Mouse (Mus musculus): ENCODE data around the gene Ube4b. TPM values are rescaled to one million over a fixed set of nuclear protein-coding genes. Genes with fewer than 3 reads are reported as not detected.

The Ube4b gene
- polyA plus RNA-seq, 1 experiment from 2014 or later: 29.9 TPM

GRCm38 (mm10) chr4:149394292-149394691, 32.3 kb downstream of the Ube4b start:
- no peak for ATAC-seq (replicated peaks; ENCODE audit: extremely low read depth, insufficient read depth, low FRiP score)
- Histone ChIP-seq H3K9ac (ENCODE audit: low read length) (no peak overlapping the region), H3K9me3 (replicated peaks; ENCODE audit: control insufficient read depth, low read length) (no peaks in the 10 kb centered on the region), H3K27ac (ENCODE audit: low read length) (no peak overlapping the region), H3K27me3 (ENCODE audit: control insufficient read depth, insufficient read depth, low read length) (no peaks in the 10 kb centered on the region), H3K4me2 (ENCODE audit: low read depth, low read length) (no peak overlapping the region), H3K4me3 (ENCODE audit: low read length) (no peak overlapping the region), H3K36me3 (ENCODE audit: control insufficient read depth, insufficient read depth) (peaks cover 7% of the 10 kb centered on the region), H3K4me1 (ENCODE audit: control insufficient read depth, insufficient read depth, low read length) (peaks cover 56% of the 10 kb centered on the region)
- WGBS: 66% methylated on average over 4 of the region's 4 CpGs

- WGBS: 82% methylated on average over 12 of the region's 12 CpGs
- Histone ChIP-seq H3K4me2 (ENCODE audit: low read depth, low read length) (no peak overlapping the region), H3K36me3 (ENCODE audit: control insufficient read depth, insufficient read depth) (peaks cover 6% of the 10 kb centered on the region), H3K9ac (ENCODE audit: low read length) (no peak overlapping the region), H3K27ac (ENCODE audit: low read length) (no peak overlapping the region), H3K4me1 (ENCODE audit: control insufficient read depth, insufficient read depth, low read length) (peaks cover 48% of the 10 kb centered on the region), H3K27me3 (ENCODE audit: control insufficient read depth, insufficient read depth, low read length) (no peaks in the 10 kb centered on the region), H3K9me3 (replicated peaks; ENCODE audit: control insufficient read depth, low read length) (no peaks in the 10 kb centered on the region), H3K4me3 (ENCODE audit: low read length) (no peak overlapping the region)
- ATAC-seq (replicated peaks; ENCODE audit: extremely low read depth, insufficient read depth, low FRiP score): no peak
These were observed 33.1 kb downstream of the Ube4b start for GRCm38 (mm10) chr4:149393311-149393995.

- Histone ChIP-seq H3K27me3 (ENCODE audit: control insufficient read depth, insufficient read depth, low read length) (no peaks in the 10 kb centered on the region), H3K36me3 (ENCODE audit: control insufficient read depth, insufficient read depth) (no peaks in the 10 kb centered on the region; the same call in 1 of the 2 replicates), H3K4me1 (ENCODE audit: control insufficient read depth, insufficient read depth, low read length) (peaks cover 40% of the 10 kb centered on the region), H3K9me3 (replicated peaks; ENCODE audit: control insufficient read depth, low read length) (no peaks in the 10 kb centered on the region), H3K4me3 (ENCODE audit: low read length) (no peak overlapping the region), H3K4me2 (ENCODE audit: low read depth, low read length) (no peak overlapping the region), H3K9ac (ENCODE audit: low read length) (no peak overlapping the region), H3K27ac (ENCODE audit: low read length) (peak overlapping the region; percentile 50)
- 42% methylated on average over 4 of the region's 4 CpGs for WGBS
- no peak for ATAC-seq (replicated peaks; ENCODE audit: extremely low read depth, insufficient read depth, low FRiP score)
These were observed 34.2 kb downstream of the Ube4b start for GRCm38 (mm10) chr4:149392359-149392758.

DNA sequence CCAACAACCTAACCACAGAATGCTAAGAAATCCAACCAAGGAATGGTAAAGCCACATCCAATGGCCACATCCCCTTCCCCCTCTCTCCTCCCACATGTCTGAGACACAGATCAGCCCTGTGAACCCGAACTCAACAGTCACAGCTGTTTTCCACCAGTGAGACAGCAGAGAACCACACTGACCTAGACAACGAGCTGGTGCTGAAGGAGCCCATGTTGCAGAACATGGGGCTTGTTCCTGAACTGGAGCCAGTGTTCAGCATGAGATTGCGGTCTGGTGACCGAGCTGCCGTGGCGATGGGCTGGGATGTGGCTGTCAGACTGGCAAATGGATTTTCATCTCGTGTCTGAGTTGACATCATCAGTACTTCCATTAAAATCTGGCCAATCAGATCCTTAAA, 45.5 kb downstream of the Ube4b start:
- Histone ChIP-seq H3K27me3 (ENCODE audit: control insufficient read depth, insufficient read depth, low read length) (no peaks in the 10 kb centered on the region), H3K4me2 (ENCODE audit: low read depth, low read length) (no peak overlapping the region), H3K4me1 (ENCODE audit: control insufficient read depth, insufficient read depth, low read length) (no peaks in the 10 kb centered on the region; the same call in 1 of the 2 replicates), H3K36me3 (ENCODE audit: control insufficient read depth, insufficient read depth) (peaks cover 50% of the 10 kb centered on the region), H3K4me3 (ENCODE audit: low read length) (no peak overlapping the region), H3K27ac (ENCODE audit: low read length) (no peak overlapping the region), H3K9ac (ENCODE audit: low read length) (no peak overlapping the region), H3K9me3 (replicated peaks; ENCODE audit: control insufficient read depth, low read length) (no peaks in the 10 kb centered on the region)
- WGBS: 71% methylated on average over 7 of the region's 7 CpGs
- no peak for ATAC-seq (replicated peaks; ENCODE audit: extremely low read depth, insufficient read depth, low FRiP score)

GRCm38 (mm10) chr4:149379881-149380280, 46.7 kb downstream of the Ube4b start:
- Histone ChIP-seq H3K9me3 (replicated peaks; ENCODE audit: control insufficient read depth, low read length) (no peaks in the 10 kb centered on the region), H3K36me3 (ENCODE audit: control insufficient read depth, insufficient read depth) (peaks cover 43% of the 10 kb centered on the region), H3K27ac (ENCODE audit: low read length) (no peak overlapping the region), H3K4me1 (ENCODE audit: control insufficient read depth, insufficient read depth, low read length) (no peaks in the 10 kb centered on the region; the same call in 1 of the 2 replicates), H3K4me3 (ENCODE audit: low read length) (no peak overlapping the region), H3K27me3 (ENCODE audit: control insufficient read depth, insufficient read depth, low read length) (no peaks in the 10 kb centered on the region), H3K9ac (ENCODE audit: low read length) (no peak overlapping the region), H3K4me2 (ENCODE audit: low read depth, low read length) (no peak overlapping the region)
- WGBS: 90% methylated on average over 17 of the region's 17 CpGs
- ATAC-seq (replicated peaks; ENCODE audit: extremely low read depth, insufficient read depth, low FRiP score): no peak

GRCm38 (mm10) chr4:149378819-149379218, 47.7 kb downstream of the Ube4b start:
- no peak overlapping the region for H3K4me2 ChIP-seq (ENCODE audit: low read depth, low read length)
- no peak for ATAC-seq (replicated peaks; ENCODE audit: extremely low read depth, insufficient read depth, low FRiP score)
- no peaks in the 10 kb centered on the region for H3K9me3 ChIP-seq (replicated peaks; ENCODE audit: control insufficient read depth, low read length)
- no peak overlapping the region for H3K27ac ChIP-seq (ENCODE audit: low read length)
- H3K27me3 ChIP-seq (ENCODE audit: control insufficient read depth, insufficient read depth, low read length): no peaks in the 10 kb centered on the region
- H3K9ac ChIP-seq (ENCODE audit: low read length): no peak overlapping the region
- H3K4me3 ChIP-seq (ENCODE audit: low read length): no peak overlapping the region
- WGBS: 71% methylated on average over 8 of the region's 8 CpGs
- H3K36me3 ChIP-seq (ENCODE audit: control insufficient read depth, insufficient read depth): peaks cover 48% of the 10 kb centered on the region
- H3K4me1 ChIP-seq (ENCODE audit: control insufficient read depth, insufficient read depth, low read length): no peaks in the 10 kb centered on the region; the same call in 1 of the 2 replicates

DNA sequence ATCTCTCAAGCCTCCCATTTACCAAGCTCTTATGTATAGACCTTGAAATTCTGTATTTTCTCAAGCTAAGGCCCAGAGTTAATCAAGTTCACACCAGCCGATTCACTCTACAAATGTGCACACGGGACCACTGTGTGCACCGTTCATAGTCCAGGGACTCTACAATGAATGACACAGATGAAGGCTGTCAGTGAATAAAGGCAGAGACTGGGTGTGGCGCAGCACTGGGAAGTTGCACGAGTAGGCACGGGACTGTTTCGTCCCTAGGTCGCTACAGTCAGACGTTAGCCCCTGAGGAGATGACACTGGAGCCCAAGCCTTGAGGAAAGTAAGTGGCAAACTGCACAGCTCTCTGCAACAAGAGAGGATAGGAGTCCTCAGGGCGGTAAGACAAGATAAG, 50.5 kb downstream of the Ube4b start:
- no peak overlapping the region for H3K27ac ChIP-seq (ENCODE audit: low read length)
- ATAC-seq (replicated peaks; ENCODE audit: extremely low read depth, insufficient read depth, low FRiP score): no peak
- H3K9me3 ChIP-seq (replicated peaks; ENCODE audit: control insufficient read depth, low read length): no peaks in the 10 kb centered on the region
- H3K4me3 ChIP-seq (ENCODE audit: low read length): no peak overlapping the region
- no peak overlapping the region for H3K4me2 ChIP-seq (ENCODE audit: low read depth, low read length)
- 85% methylated on average over 10 of the region's 10 CpGs for WGBS
- no peaks in the 10 kb centered on the region; the same call in 1 of the 2 replicates for H3K4me1 ChIP-seq (ENCODE audit: control insufficient read depth, insufficient read depth, low read length)
- peaks cover 53% of the 10 kb centered on the region for H3K36me3 ChIP-seq (ENCODE audit: control insufficient read depth, insufficient read depth)
- H3K9ac ChIP-seq (ENCODE audit: low read length): no peak overlapping the region
- H3K27me3 ChIP-seq (ENCODE audit: control insufficient read depth, insufficient read depth, low read length): no peaks in the 10 kb centered on the region

- no peak overlapping the region for H3K9ac ChIP-seq (ENCODE audit: low read length)
- H3K4me2 ChIP-seq (ENCODE audit: low read depth, low read length): no peak overlapping the region
- 75% methylated on average over 11 of the region's 11 CpGs for WGBS
- no peak overlapping the region for H3K27ac ChIP-seq (ENCODE audit: low read length)
- no peak for ATAC-seq (replicated peaks; ENCODE audit: extremely low read depth, insufficient read depth, low FRiP score)
- no peaks in the 10 kb centered on the region for H3K27me3 ChIP-seq (ENCODE audit: control insufficient read depth, insufficient read depth, low read length)
- no peaks in the 10 kb centered on the region for H3K9me3 ChIP-seq (replicated peaks; ENCODE audit: control insufficient read depth, low read length)
- peaks cover 54% of the 10 kb centered on the region for H3K36me3 ChIP-seq (ENCODE audit: control insufficient read depth, insufficient read depth)
- H3K4me1 ChIP-seq (ENCODE audit: control insufficient read depth, insufficient read depth, low read length): no peaks in the 10 kb centered on the region; the same call in 1 of the 2 replicates
- no peak overlapping the region for H3K4me3 ChIP-seq (ENCODE audit: low read length)
These were observed 51.9 kb downstream of the Ube4b start for GRCm38 (mm10) chr4:149374662-149375061.

GRCm38 (mm10) chr4:149373927-149374326, 52.6 kb downstream of the Ube4b start:
- no peak for ATAC-seq (replicated peaks; ENCODE audit: extremely low read depth, insufficient read depth, low FRiP score)
- 73% methylated on average over 9 of the region's 9 CpGs for WGBS
- Histone ChIP-seq H3K4me1 (ENCODE audit: control insufficient read depth, insufficient read depth, low read length) (no peaks in the 10 kb centered on the region; the same call in 1 of the 2 replicates), H3K36me3 (ENCODE audit: control insufficient read depth, insufficient read depth) (peaks cover 52% of the 10 kb centered on the region), H3K4me3 (ENCODE audit: low read length) (no peak overlapping the region), H3K9ac (ENCODE audit: low read length) (no peak overlapping the region), H3K27ac (ENCODE audit: low read length) (no peak overlapping the region), H3K9me3 (replicated peaks; ENCODE audit: control insufficient read depth, low read length) (no peaks in the 10 kb centered on the region), H3K27me3 (ENCODE audit: control insufficient read depth, insufficient read depth, low read length) (no peaks in the 10 kb centered on the region), H3K4me2 (ENCODE audit: low read depth, low read length) (no peak overlapping the region)

All from heart, embryonic 16.5 days (tissue).